Mouse (Mus musculus) adrenal gland, postnatal 14 days (tissue): ENCODE measurements around the gene Add2. TPM values are rescaled to one million over a fixed set of nuclear protein-coding genes. Genes with fewer than 3 reads are reported as not detected.
A peak's percentile ranks its signal among the peaks of the same experiment; 100 is the strongest.

Source experiments
- DNase-seq: peaks from one replicate; pipeline ENCODE4 v3.0.0; 2021; ENCODE audit warnings: mixed read lengths
- total RNA-seq: library from RNA; stranded (reverse); gene quantifications from 2 replicates; pipeline ENCODE4 v1.2.3, GENCODE M21; 2021

Gene Add2
- total RNA-seq, 1 experiment from 2014 or later: 5.2 TPM

- no peak for DNase-seq
Observed at GRCm38 (mm10) chr6:86048509-86048908, 20.0 kb downstream of the Add2 start.

GRCm38 (mm10) chr6:86050586-86051268, 22.2 kb downstream of the Add2 start:
- DNase-seq: no peak

GRCm38 (mm10) chr6:86052032-86052459, 23.6 kb downstream of the Add2 start:
- peak; percentile 23 for DNase-seq

GRCm38 (mm10) chr6:86052556-86052955, 24.1 kb downstream of the Add2 start:
- no peak for DNase-seq

GRCm38 (mm10) chr6:86053099-86053498, 24.6 kb downstream of the Add2 start:
- DNase-seq: no peak

GRCm38 (mm10) chr6:86053594-86053993, 25.1 kb downstream of the Add2 start:
- DNase-seq: no peak

- peak; percentile 15 for DNase-seq
Observed at GRCm38 (mm10) chr6:86058475-86058874, 30.0 kb downstream of the Add2 start.

- DNase-seq: no peak
Observed at GRCm38 (mm10) chr6:86059151-86059853, 30.8 kb downstream of the Add2 start.

GRCm38 (mm10) chr6:86060170-86060569, 31.7 kb downstream of the Add2 start:
- DNase-seq: no peak

GRCm38 (mm10) chr6:86062226-86062625, 33.7 kb downstream of the Add2 start:
- no peak for DNase-seq

GRCm38 (mm10) chr6:86062684-86063083, 34.2 kb downstream of the Add2 start:
- DNase-seq: no peak

GRCm38 (mm10) chr6:86064318-86065016, 36.0 kb downstream of the Add2 start:
- DNase-seq: no peak

GRCm38 (mm10) chr6:86066727-86067126, 38.2 kb downstream of the Add2 start:
- no peak for DNase-seq

GRCm38 (mm10) chr6:86067145-86067544, 38.7 kb downstream of the Add2 start:
- DNase-seq: no peak

- DNase-seq: no peak
Observed at GRCm38 (mm10) chr6:86069009-86069408, 40.5 kb downstream of the Add2 start.

- no peak for DNase-seq
Observed at GRCm38 (mm10) chr6:86069856-86070255, 41.4 kb downstream of the Add2 start.

GRCm38 (mm10) chr6:86070277-86070676, 41.8 kb downstream of the Add2 start:
- DNase-seq: no peak

GRCm38 (mm10) chr6:86073882-86074281, 45.4 kb downstream of the Add2 start:
- no peak for DNase-seq

GRCm38 (mm10) chr6:86074538-86075204, 46.2 kb downstream of the Add2 start:
- DNase-seq: no peak

GRCm38 (mm10) chr6:86076525-86076924, 48.0 kb downstream of the Add2 start:
- DNase-seq: no peak

GRCm38 (mm10) chr6:86077880-86078279, 49.4 kb downstream of the Add2 start:
- DNase-seq: no peak

GRCm38 (mm10) chr6:86078361-86079010, 50.0 kb downstream of the Add2 start:
- DNase-seq: no peak
